Mouse (Mus musculus): ENCODE measurements around the gene Ildr1. TPM values are rescaled to one million over a fixed set of nuclear protein-coding genes. Genes with fewer than 3 reads are reported as not detected.

The Ildr1 gene
- polyA plus RNA-seq, 1 experiment from 2014 or later: not detected

DNA sequence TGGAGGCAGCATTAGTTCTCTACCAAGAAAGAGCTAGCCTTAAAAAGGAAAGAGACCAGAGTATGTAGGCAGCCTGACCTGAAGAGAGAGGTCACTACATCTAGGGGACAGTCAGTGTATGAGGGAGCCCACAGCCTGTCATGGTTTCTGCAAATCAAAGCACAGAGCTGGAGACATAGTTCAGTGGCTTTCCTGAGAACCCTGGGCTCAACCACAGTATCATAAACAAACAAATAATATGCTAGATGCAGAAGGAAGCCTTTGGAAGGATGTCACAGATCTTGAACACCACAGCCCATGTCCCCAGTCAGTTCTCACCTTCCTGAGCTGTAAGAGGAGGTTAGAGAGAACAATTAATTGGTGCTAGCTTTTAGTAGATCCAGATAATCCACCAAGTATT, 24.9 kb downstream of the Ildr1 start:
- Histone ChIP-seq H3K27ac (no peak overlapping the region), H3K4me3 (ENCODE audit: inconsistent target) (no peak overlapping the region), H3K79me2 (ENCODE audit: inconsistent target) (no peaks in the 10 kb centered on the region), H3K36me3 (ENCODE audit: inconsistent target) (no peaks in the 10 kb centered on the region)

DNA sequence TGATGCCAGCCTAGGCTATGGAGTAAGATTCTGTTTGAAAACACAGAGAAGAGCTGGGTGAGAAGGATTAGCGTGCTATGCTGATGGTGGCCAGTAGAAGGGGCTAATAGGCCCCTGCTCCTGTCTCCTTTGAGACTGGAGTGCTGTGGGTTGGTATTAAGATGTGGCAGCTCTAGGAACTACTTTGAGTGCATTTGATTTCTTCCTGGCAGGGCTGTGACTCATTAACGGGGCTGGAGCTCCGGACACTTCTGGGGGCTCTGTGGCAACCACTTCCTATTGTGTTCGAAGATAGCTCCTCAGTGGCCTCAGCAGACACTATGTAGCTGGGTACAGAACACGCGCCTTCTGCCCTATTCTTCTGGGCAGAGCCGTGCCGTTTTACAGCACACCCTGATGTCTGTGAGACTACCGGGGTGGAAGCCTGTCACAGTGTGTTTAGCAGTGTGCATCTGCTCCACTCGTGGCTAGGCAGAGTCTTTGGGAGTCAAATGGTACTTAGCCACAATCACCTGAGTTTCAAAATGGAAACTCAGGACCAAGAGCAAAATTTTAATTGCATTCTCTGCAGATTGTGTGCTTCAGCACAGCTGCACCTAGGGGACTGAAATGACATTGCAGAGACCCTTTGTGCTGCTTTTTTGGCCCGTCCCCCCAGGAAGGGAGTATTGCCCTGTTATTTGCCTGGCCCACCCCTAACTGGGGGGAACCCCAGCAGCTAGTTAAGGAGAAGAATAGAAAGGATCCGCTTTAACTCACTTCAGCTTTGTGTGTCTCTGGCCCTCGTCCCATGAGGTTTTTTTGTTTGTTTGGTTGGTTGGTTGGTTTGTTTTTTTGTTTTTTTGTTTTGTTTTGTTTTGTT, 26.6 kb downstream of the Ildr1 start:
- H3K36me3 ChIP-seq (ENCODE audit: inconsistent target): no peaks in the 10 kb centered on the region
- no peaks in the 10 kb centered on the region for H3K79me2 ChIP-seq (ENCODE audit: inconsistent target)
- WGBS (ENCODE audit: missing documents): 26% methylated on average over 13 of the region's 13 CpGs
- H3K4me3 ChIP-seq (ENCODE audit: inconsistent target): no peak overlapping the region
- H3K27ac ChIP-seq: no peak overlapping the region

DNA sequence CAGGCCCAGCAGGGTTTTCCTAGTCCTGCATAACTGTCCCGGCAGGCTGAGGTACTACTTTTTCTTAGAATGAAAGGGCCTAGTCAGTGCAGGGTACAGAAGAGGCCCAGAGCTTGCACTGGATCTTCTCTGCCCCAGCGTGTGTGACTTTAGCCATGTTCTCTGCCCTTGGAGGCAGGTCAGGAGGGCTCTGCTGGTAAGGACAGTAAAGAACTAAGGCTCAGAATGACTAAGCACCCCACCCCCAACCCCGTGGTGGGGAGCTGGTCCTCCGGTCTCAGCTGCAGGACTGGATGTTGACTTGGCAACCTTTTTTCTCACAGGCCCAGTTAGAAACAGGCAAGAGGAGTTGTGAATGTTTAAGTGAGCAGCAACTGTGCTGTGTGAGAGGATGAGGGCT, 29.0 kb downstream of the Ildr1 start:
- no peaks in the 10 kb centered on the region for H3K36me3 ChIP-seq (ENCODE audit: inconsistent target)
- no peak overlapping the region for H3K4me3 ChIP-seq (ENCODE audit: inconsistent target)
- no peaks in the 10 kb centered on the region for H3K79me2 ChIP-seq (ENCODE audit: inconsistent target)
- 57% methylated on average over 4 of the region's 4 CpGs for WGBS (ENCODE audit: missing documents)
- no peak overlapping the region for H3K27ac ChIP-seq

GRCm38 (mm10) chr16:36723880-36724443, 30.2 kb downstream of the Ildr1 start:
- H3K27ac ChIP-seq: no peak overlapping the region
- no peaks in the 10 kb centered on the region for H3K36me3 ChIP-seq (ENCODE audit: inconsistent target)
- H3K79me2 ChIP-seq (ENCODE audit: inconsistent target): no peaks in the 10 kb centered on the region
- no peak overlapping the region for H3K4me3 ChIP-seq (ENCODE audit: inconsistent target)
- WGBS (ENCODE audit: missing documents): 8% methylated on average over 3 of the region's 3 CpGs

DNA sequence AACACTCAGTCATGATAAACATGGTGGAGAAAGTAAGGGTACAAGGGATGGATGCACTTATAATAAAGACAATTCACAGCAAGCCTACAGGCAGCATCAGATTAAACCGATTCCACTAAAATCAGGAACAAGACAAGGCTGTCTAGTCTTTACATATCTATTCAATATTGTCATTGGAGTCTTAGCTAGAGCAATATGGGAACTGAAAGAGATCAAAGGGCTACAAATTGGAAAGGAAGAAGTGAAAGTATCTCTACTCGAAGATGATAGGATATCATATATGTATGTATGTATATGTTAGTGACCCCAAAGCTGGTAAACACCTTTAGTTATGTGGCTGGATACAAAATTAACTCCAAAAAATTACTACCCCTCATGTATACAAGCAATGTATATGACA, 35.2 kb downstream of the Ildr1 start:
- no peaks in the 10 kb centered on the region for H3K79me2 ChIP-seq (ENCODE audit: inconsistent target)
- H3K36me3 ChIP-seq (ENCODE audit: inconsistent target): no peaks in the 10 kb centered on the region
- H3K4me3 ChIP-seq (ENCODE audit: inconsistent target): no peak overlapping the region
- WGBS (ENCODE audit: missing documents): 34% methylated on average over 2 of the region's 2 CpGs
- no peak overlapping the region for H3K27ac ChIP-seq

- no peak overlapping the region for H3K4me3 ChIP-seq (ENCODE audit: inconsistent target)
- H3K36me3 ChIP-seq (ENCODE audit: inconsistent target): no peaks in the 10 kb centered on the region
- H3K79me2 ChIP-seq (ENCODE audit: inconsistent target): no peaks in the 10 kb centered on the region
- no peak overlapping the region for H3K27ac ChIP-seq
Measured at GRCm38 (mm10) chr16:36732572-36732971, 38.8 kb downstream of the Ildr1 start.

GRCm38 (mm10) chr16:36733827-36734226, 40.0 kb downstream of the Ildr1 start:
- H3K27ac ChIP-seq: no peak overlapping the region
- no peaks in the 10 kb centered on the region for H3K36me3 ChIP-seq (ENCODE audit: inconsistent target)
- no peaks in the 10 kb centered on the region for H3K79me2 ChIP-seq (ENCODE audit: inconsistent target)
- H3K4me3 ChIP-seq (ENCODE audit: inconsistent target): no peak overlapping the region
- WGBS (ENCODE audit: missing documents): 31% methylated on average over 1 of the region's 1 CpGs

- H3K79me2 ChIP-seq (ENCODE audit: inconsistent target): no peaks in the 10 kb centered on the region
- WGBS (ENCODE audit: missing documents): 97% methylated on average over 3 of the region's 3 CpGs
Measured at GRCm38 (mm10) chr16:36735421-36735820, 41.6 kb downstream of the Ildr1 start.

DNA sequence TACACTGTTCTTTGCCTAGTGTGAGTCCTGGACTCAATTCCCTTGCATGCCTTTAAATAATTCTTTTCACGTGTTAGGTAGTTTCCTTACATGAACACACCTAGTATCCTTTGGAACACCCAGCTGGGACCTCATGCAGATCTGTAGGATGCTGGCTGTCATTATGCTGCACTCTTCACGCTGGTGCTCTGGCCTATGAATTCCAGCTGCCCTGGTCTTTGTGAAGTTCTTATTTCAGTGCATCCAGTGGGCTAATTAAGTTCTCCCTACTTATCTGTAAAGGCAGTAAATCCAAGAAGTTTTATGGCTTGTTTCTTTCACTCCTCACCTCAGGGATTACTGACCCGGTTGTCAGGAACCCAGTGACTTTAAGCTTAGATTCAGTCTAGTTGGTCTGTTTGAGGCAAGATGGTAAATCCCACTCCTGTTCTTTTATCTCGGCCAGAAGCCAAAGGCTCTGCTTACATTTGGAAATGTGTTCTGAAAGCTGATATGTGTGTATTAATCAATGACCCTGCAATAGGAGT, 45.7 kb downstream of the Ildr1 start:
- H3K79me2 ChIP-seq (ENCODE audit: inconsistent target): no peaks in the 10 kb centered on the region
- no peak overlapping the region for H3K27ac ChIP-seq
- WGBS (ENCODE audit: missing documents): 85% methylated on average over 4 of the region's 4 CpGs
- no peaks in the 10 kb centered on the region for H3K36me3 ChIP-seq (ENCODE audit: inconsistent target)
- H3K4me3 ChIP-seq (ENCODE audit: inconsistent target): no peak overlapping the region

More at GRCm38 (mm10) chr16:36735421-36735820, 41.6 kb downstream of the Ildr1 start:
- H3K36me3 ChIP-seq (ENCODE audit: inconsistent target): no peaks in the 10 kb centered on the region
- no peak overlapping the region for H3K4me3 ChIP-seq (ENCODE audit: inconsistent target)
- no peak overlapping the region for H3K27ac ChIP-seq

GRCm38 (mm10) chr16:36743580-36743979, 49.8 kb downstream of the Ildr1 start:
- no peaks in the 10 kb centered on the region for H3K36me3 ChIP-seq (ENCODE audit: inconsistent target)
- 95% methylated on average over 7 of the region's 8 CpGs for WGBS (ENCODE audit: missing documents)
- no peaks in the 10 kb centered on the region for H3K79me2 ChIP-seq (ENCODE audit: inconsistent target)
- no peak overlapping the region for H3K4me3 ChIP-seq (ENCODE audit: inconsistent target)
- H3K27ac ChIP-seq: no peak overlapping the region

DNA sequence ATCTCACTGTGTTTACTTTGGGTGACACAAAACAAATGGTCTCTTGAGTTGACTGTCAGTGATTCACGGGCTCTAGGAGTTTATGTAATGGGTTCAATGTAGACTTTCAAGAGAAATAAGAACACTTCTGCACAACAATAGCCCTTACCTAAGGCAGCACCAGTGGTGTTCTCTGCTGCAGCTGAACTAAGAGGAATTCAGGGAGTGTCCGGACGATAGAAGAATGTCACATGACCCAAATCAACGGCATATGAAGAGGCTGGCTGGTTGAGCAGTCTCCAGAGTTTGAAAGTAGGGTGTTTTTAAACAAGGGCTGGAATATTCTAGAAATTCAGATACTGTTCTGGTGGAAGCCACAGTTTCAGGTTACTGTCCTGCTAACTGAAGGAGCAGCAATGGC, 53.3 kb downstream of the Ildr1 start:
- WGBS (ENCODE audit: missing documents): 88% methylated on average over 4 of the region's 4 CpGs
- H3K4me3 ChIP-seq (ENCODE audit: inconsistent target): no peak overlapping the region
- no peaks in the 10 kb centered on the region for H3K79me2 ChIP-seq (ENCODE audit: inconsistent target)
- H3K36me3 ChIP-seq (ENCODE audit: inconsistent target): no peaks in the 10 kb centered on the region
- no peak overlapping the region for H3K27ac ChIP-seq

DNA sequence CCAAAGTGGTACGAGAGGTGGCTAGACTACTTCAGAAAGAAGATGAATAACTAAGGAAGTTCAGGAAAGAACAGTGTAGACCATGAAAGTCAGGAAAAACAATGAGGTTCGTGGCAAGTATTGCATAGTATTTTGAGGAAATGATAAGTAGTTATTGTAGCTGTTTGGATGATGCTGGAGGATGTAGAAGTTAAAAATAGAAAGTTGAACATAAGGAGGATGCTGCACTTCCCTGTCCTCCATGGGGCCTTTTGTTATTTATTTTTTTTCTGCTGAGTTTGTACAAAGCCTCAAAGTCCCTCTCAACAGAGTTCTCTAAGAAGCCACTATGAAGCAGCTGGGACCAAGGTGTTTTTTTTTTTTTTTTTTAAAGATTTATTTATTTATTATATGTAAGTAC, 54.0 kb downstream of the Ildr1 start:
- Histone ChIP-seq H3K36me3 (ENCODE audit: inconsistent target) (no peaks in the 10 kb centered on the region), H3K27ac (0 out of 2 replicates have a peak overlapping the region, but pooled peaks have one; percentile 3), H3K79me2 (ENCODE audit: inconsistent target) (no peaks in the 10 kb centered on the region), H3K4me3 (ENCODE audit: inconsistent target) (no peak overlapping the region)
- 41% methylated on average over 2 of the region's 2 CpGs for WGBS (ENCODE audit: missing documents)

- Histone ChIP-seq H3K79me2 (ENCODE audit: inconsistent target) (no peaks in the 10 kb centered on the region), H3K36me3 (ENCODE audit: inconsistent target) (no peaks in the 10 kb centered on the region), H3K27ac (no peak overlapping the region), H3K4me3 (ENCODE audit: inconsistent target) (no peak overlapping the region)
- 47% methylated on average over 3 of the region's 3 CpGs for WGBS (ENCODE audit: missing documents)
Measured at GRCm38 (mm10) chr16:36751979-36752378, 58.2 kb downstream of the Ildr1 start.

DNA sequence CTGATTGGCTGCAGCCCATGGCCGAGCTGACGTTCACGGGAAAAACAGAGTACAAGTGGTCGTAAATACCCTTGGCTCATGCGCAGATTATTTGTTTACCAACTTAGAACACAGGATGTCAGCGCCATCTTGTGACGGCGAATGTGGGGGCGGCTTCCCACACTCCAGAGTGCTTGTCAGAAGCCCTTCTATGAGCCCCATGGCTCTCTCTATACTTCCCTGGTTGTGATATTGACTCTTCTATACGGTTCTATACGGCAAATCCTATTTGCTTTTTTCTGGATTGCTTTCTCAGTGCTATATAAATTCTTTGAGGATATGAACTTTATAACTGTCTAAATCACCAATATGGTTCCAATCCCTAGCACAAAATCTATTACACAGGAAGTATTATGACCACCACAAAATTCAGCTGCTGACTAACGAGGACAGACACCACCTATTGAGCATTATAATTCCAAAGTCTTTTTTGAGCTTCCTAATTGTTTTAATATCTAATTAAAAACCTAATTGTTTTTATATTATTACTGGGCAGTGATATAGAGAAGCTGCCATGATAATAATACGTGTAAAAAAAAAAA, 76.5 kb downstream of the Ildr1 start:
- H3K79me2 ChIP-seq (ENCODE audit: inconsistent target): no peaks in the 10 kb centered on the region
- no peaks in the 10 kb centered on the region for H3K36me3 ChIP-seq (ENCODE audit: inconsistent target)
- WGBS (ENCODE audit: missing documents): 71% methylated on average over 8 of the region's 13 CpGs
- no peak overlapping the region for H3K4me3 ChIP-seq (ENCODE audit: inconsistent target)
- H3K27ac ChIP-seq: no peak overlapping the region

DNA sequence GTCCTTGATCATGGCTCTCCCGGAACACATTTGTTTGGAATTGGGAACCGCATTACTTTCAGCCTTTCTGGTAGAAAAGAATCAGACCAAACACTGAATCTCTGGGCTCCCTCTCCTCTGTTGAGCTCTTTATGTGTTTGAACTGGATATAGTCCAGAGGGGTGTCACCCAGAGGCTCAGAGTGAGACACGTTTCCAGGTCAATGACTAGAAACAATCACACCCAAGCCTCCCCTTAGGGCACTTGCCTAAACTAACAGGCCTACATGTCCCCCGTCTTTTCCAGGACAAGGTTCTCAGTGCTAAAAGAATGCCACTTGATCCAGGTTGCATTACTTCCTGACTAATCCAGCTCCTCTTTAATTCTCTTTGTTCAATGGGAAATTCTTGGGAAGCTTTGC, 77.1 kb downstream of the Ildr1 start:
- Histone ChIP-seq H3K79me2 (ENCODE audit: inconsistent target) (no peaks in the 10 kb centered on the region), H3K27ac (no peak overlapping the region), H3K36me3 (ENCODE audit: inconsistent target) (no peaks in the 10 kb centered on the region), H3K4me3 (ENCODE audit: inconsistent target) (no peak overlapping the region)
- WGBS (ENCODE audit: missing documents): 84% methylated on average over 4 of the region's 4 CpGs
